Mouse (Mus musculus) frontal cortex, postnatal 36 days (tissue): ENCODE measurements around the gene Cyp26b1.

Experiments used
- DNase-seq, 2 experiments: peaks; one replicate each; pipeline ENCODE4 v3.0.0; 2022; ENCODE audit warnings: low spot score in 2 of 2

Cyp26b1 gene

GRCm38 (mm10) chr6:84587471-84588101 is 6.1 kb downstream of the Cyp26b1 start:
- DNase-seq = no peak

- DNase-seq = no peak
Measured at GRCm38 (mm10) chr6:84586551-84587200, 7.0 kb downstream of the Cyp26b1 start.

GRCm38 (mm10) chr6:84585686-84586300 is 7.9 kb downstream of the Cyp26b1 start:
- DNase-seq = no peak

- DNase-seq = no peak
Measured at GRCm38 (mm10) chr6:84584783-84585685, 8.7 kb downstream of the Cyp26b1 start.

- DNase-seq = no peak
Measured at GRCm38 (mm10) chr6:84583841-84584782, 9.6 kb downstream of the Cyp26b1 start.

- peak; percentile 30 to 56 for DNase-seq
Measured at GRCm38 (mm10) chr6:84583371-84583770, 10.3 kb downstream of the Cyp26b1 start.

- no peak for DNase-seq
Measured at GRCm38 (mm10) chr6:84582826-84583225, 10.9 kb downstream of the Cyp26b1 start.

- DNase-seq = no peak
Measured at GRCm38 (mm10) chr6:84581833-84582445, 11.8 kb downstream of the Cyp26b1 start.

- no peak for DNase-seq
Measured at GRCm38 (mm10) chr6:84580979-84581832, 12.5 kb downstream of the Cyp26b1 start.

GRCm38 (mm10) chr6:84579508-84579907 is 14.2 kb downstream of the Cyp26b1 start:
- no peak for DNase-seq

- DNase-seq = no peak
Measured at GRCm38 (mm10) chr6:84578928-84579327, 14.8 kb downstream of the Cyp26b1 start.

GRCm38 (mm10) chr6:84577898-84578297 is 15.8 kb downstream of the Cyp26b1 start:
- no peak for DNase-seq

GRCm38 (mm10) chr6:84573905-84574660 is 19.6 kb downstream of the Cyp26b1 start:
- no peak for DNase-seq

GRCm38 (mm10) chr6:84570039-84570438 is 23.7 kb downstream of the Cyp26b1 start:
- no peak for DNase-seq

- DNase-seq = no peak
Measured at GRCm38 (mm10) chr6:84569590-84569989, 24.1 kb downstream of the Cyp26b1 start.

- no peak for DNase-seq
Measured at GRCm38 (mm10) chr6:84568880-84569279, 24.8 kb downstream of the Cyp26b1 start.

- no peak for DNase-seq
Measured at GRCm38 (mm10) chr6:84567696-84568095, 26.0 kb downstream of the Cyp26b1 start.

GRCm38 (mm10) chr6:84566825-84567224 is 26.9 kb downstream of the Cyp26b1 start:
- no peak for DNase-seq

GRCm38 (mm10) chr6:84565245-84565644 is 28.5 kb downstream of the Cyp26b1 start:
- no peak for DNase-seq
